Mouse (Mus musculus): Measurements from ENCODE around the gene Llgl2. TPM values are rescaled to one million over a fixed set of nuclear protein-coding genes. Genes with fewer than 3 reads are reported as not detected.

The Llgl2 gene
- polyA plus RNA-seq (2014; fragmentation: Nextera tagmentation; extraction: Ambion mirVana), result 4.9 and 7.5 TPM in 2 replicates

GRCm38 (mm10) chr11:115823774-115824740 is at the start of gene Llgl2:
Llgl2 (plus strand) TSS chr11:115824049.
- peak within 1 kb of the TSS; percentile 65 for H3K4me3 ChIP-seq (ENCODE audit: low read depth, low read length)
- WGBS, result under 1% methylated on average over 87 of the region's 87 CpGs
- H3K4me1 ChIP-seq (ENCODE audit: control insufficient read depth, insufficient read depth, low read length), result no peaks in the 10 kb centered on the region
- H3K9me3 ChIP-seq (replicated peaks; ENCODE audit: control insufficient read depth, low read length), result no peaks in the 10 kb centered on the region
- peak within 1 kb of the TSS; percentile 61 for H3K9ac ChIP-seq (replicated peaks; ENCODE audit: low read length)
- H3K36me3 ChIP-seq (replicated peaks; ENCODE audit: control insufficient read depth, insufficient read depth, low read depth, low read length), result peaks cover 6% of the 10 kb centered on the region; the same call in 1 of the 2 replicates
- peak; percentile 92 for DNase-seq (ENCODE audit: low spot score)
- H3K27ac ChIP-seq (replicated peaks; ENCODE audit: low read depth, low read length), result no peak within 1 kb of the TSS
- H3K4me2 ChIP-seq (ENCODE audit: low read depth, low read length), result peak within 1 kb of the TSS; percentile 96
- peak; percentile 93 for ATAC-seq (replicated peaks; ENCODE audit: insufficient number of reproducible peaks, low FRiP score, low TSS enrichment, low read depth)
- H3K27me3 ChIP-seq (ENCODE audit: control insufficient read depth, insufficient read depth, low read length), result peaks cover 13% of the 10 kb centered on the region

GRCm38 (mm10) chr11:115774653-115775052 is 49.2 kb upstream of the Llgl2 start:
- WGBS, result 54% methylated on average over 4 of the region's 4 CpGs
- Histone ChIP-seq H3K9me3 (replicated peaks; ENCODE audit: control insufficient read depth, low read length) (no peaks in the 10 kb centered on the region), H3K9ac (replicated peaks; ENCODE audit: low read length) (no peak overlapping the region), H3K4me1 (ENCODE audit: control insufficient read depth, insufficient read depth, low read length) (peaks cover 6% of the 10 kb centered on the region), H3K4me3 (ENCODE audit: low read depth, low read length) (no peak overlapping the region), H3K4me2 (ENCODE audit: low read depth, low read length) (no peak overlapping the region), H3K27me3 (ENCODE audit: control insufficient read depth, insufficient read depth, low read length) (no peaks in the 10 kb centered on the region), H3K27ac (replicated peaks; ENCODE audit: low read depth, low read length) (no peak overlapping the region), H3K36me3 (replicated peaks; ENCODE audit: control insufficient read depth, insufficient read depth, low read depth, low read length) (no peaks in the 10 kb centered on the region)
- DNase-seq (ENCODE audit: low spot score) (no peak), ATAC-seq (replicated peaks; ENCODE audit: insufficient number of reproducible peaks, low FRiP score, low TSS enrichment, low read depth) (no peak)

DNA sequence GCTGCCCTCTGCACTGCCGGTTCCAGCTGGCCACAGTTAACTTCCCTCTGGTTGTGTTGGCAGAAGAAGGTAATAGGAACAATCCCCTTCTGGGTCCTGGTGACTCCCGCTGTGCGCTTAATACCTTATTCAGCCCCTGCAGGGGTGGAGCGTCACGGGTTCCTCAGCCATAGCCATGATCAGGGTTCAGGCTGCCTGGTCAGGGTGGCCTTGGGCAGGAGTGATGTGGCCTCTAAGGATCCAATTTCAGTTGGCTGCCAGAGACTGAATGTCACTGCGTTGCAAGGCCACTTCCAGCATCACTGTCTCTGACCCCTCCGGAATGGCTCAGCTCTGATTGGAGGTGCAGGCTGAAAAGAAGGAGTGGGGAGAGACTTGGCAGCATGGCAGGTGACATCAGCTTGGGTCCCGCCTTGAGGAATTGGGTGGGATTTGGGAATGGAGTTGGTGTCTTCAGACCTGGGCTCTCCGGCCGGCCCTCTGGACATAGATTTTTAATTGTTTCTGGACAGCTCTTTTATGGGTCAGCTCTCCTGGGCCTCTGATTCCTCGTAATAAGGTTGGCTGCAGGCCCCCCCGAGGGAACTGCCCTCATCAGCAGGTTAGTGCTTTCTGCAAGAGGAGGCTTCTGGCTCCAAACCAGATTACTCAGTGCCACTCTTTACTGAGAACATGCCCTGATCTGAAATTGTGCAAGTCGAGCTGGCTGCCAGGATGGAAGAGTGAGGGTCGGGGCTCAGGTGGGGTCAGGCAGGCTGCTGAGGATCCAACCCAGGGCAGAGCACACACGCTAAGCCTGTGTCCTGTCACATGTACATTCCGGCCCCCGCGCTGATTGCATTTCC is 47.8 kb upstream of the Llgl2 start:
- Histone ChIP-seq H3K9ac (replicated peaks; ENCODE audit: low read length) (no peak overlapping the region), H3K27me3 (ENCODE audit: control insufficient read depth, insufficient read depth, low read length) (no peaks in the 10 kb centered on the region), H3K36me3 (replicated peaks; ENCODE audit: control insufficient read depth, insufficient read depth, low read depth, low read length) (no peaks in the 10 kb centered on the region), H3K27ac (replicated peaks; ENCODE audit: low read depth, low read length) (no peak overlapping the region), H3K4me2 (ENCODE audit: low read depth, low read length) (no peak overlapping the region), H3K4me3 (ENCODE audit: low read depth, low read length) (no peak overlapping the region), H3K4me1 (ENCODE audit: control insufficient read depth, insufficient read depth, low read length) (peaks cover 10% of the 10 kb centered on the region), H3K9me3 (replicated peaks; ENCODE audit: control insufficient read depth, low read length) (no peaks in the 10 kb centered on the region)
- WGBS, result 36% methylated on average over 18 of the region's 18 CpGs
- ATAC-seq (replicated peaks; ENCODE audit: insufficient number of reproducible peaks, low FRiP score, low TSS enrichment, low read depth) (no peak), DNase-seq (ENCODE audit: low spot score) (no peak)

GRCm38 (mm10) chr11:115776954-115777353 is 46.9 kb upstream of the Llgl2 start:
- no peak for ATAC-seq (replicated peaks; ENCODE audit: insufficient number of reproducible peaks, low FRiP score, low TSS enrichment, low read depth)
- Histone ChIP-seq H3K27ac (replicated peaks; ENCODE audit: low read depth, low read length) (0 out of 2 replicates have a peak overlapping the region, but pooled peaks have one; percentile 41), H3K36me3 (replicated peaks; ENCODE audit: control insufficient read depth, insufficient read depth, low read depth, low read length) (no peaks in the 10 kb centered on the region), H3K4me1 (ENCODE audit: control insufficient read depth, insufficient read depth, low read length) (peaks cover 10% of the 10 kb centered on the region), H3K4me3 (ENCODE audit: low read depth, low read length) (no peak overlapping the region), H3K9me3 (replicated peaks; ENCODE audit: control insufficient read depth, low read length) (no peaks in the 10 kb centered on the region), H3K9ac (replicated peaks; ENCODE audit: low read length) (no peak overlapping the region), H3K4me2 (ENCODE audit: low read depth, low read length) (no peak overlapping the region), H3K27me3 (ENCODE audit: control insufficient read depth, insufficient read depth, low read length) (no peaks in the 10 kb centered on the region)
- no peak for DNase-seq (ENCODE audit: low spot score)
- 55% methylated on average over 9 of the region's 9 CpGs for WGBS

GRCm38 (mm10) chr11:115777487-115778335 is 46.1 kb upstream of the Llgl2 start:
- no peak for ATAC-seq (replicated peaks; ENCODE audit: insufficient number of reproducible peaks, low FRiP score, low TSS enrichment, low read depth)
- Histone ChIP-seq H3K4me3 (ENCODE audit: low read depth, low read length) (no peak overlapping the region), H3K27me3 (ENCODE audit: control insufficient read depth, insufficient read depth, low read length) (no peaks in the 10 kb centered on the region), H3K27ac (replicated peaks; ENCODE audit: low read depth, low read length) (0 out of 2 replicates have a peak overlapping the region, but pooled peaks have one; percentile 41), H3K36me3 (replicated peaks; ENCODE audit: control insufficient read depth, insufficient read depth, low read depth, low read length) (no peaks in the 10 kb centered on the region), H3K4me1 (ENCODE audit: control insufficient read depth, insufficient read depth, low read length) (peaks cover 10% of the 10 kb centered on the region), H3K9ac (replicated peaks; ENCODE audit: low read length) (no peak overlapping the region), H3K4me2 (ENCODE audit: low read depth, low read length) (no peak overlapping the region), H3K9me3 (replicated peaks; ENCODE audit: control insufficient read depth, low read length) (no peaks in the 10 kb centered on the region)
- 79% methylated on average over 17 of the region's 17 CpGs for WGBS
- DNase-seq (ENCODE audit: low spot score), result no peak

DNA sequence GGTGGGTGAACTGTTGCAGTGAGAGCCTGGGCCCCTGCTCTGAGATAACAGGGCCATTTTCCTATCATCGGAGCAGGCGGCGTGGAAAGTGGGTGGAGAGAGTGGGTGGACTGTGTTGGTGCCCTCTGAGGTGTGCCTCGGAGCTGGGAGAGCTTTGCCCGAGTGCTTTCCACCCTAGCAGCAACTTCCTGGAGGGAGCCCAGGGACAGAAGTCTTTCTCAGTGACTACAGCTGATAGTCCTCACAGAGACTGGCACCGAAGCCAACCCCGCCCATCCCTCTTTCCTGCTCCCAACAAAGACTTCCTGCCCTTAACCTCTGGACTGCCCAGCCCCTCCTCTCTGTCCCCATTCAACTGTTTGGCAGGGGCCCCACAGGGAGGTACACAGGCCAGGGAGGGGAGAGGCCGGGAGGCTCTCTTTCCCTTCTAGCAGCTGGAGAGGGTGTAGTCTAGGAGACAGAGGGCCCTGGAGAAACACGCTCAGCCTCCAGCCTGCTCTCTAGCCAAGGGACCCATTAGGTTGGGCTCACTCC is 44.7 kb upstream of the Llgl2 start:
- Histone ChIP-seq H3K27me3 (ENCODE audit: control insufficient read depth, insufficient read depth, low read length) (no peaks in the 10 kb centered on the region), H3K36me3 (replicated peaks; ENCODE audit: control insufficient read depth, insufficient read depth, low read depth, low read length) (no peaks in the 10 kb centered on the region), H3K4me2 (ENCODE audit: low read depth, low read length) (no peak overlapping the region), H3K4me3 (ENCODE audit: low read depth, low read length) (no peak overlapping the region), H3K27ac (replicated peaks; ENCODE audit: low read depth, low read length) (peak overlapping the region; percentile 43; the same call in 1 of the 2 replicates), H3K9me3 (replicated peaks; ENCODE audit: control insufficient read depth, low read length) (no peaks in the 10 kb centered on the region), H3K9ac (replicated peaks; ENCODE audit: low read length) (peak overlapping the region; percentile 14; the same call in 1 of the 2 replicates), H3K4me1 (ENCODE audit: control insufficient read depth, insufficient read depth, low read length) (peaks cover 10% of the 10 kb centered on the region)
- 11% methylated on average over 9 of the region's 9 CpGs for WGBS
- DNase-seq (ENCODE audit: low spot score) (peak; percentile 38), ATAC-seq (replicated peaks; ENCODE audit: insufficient number of reproducible peaks, low FRiP score, low TSS enrichment, low read depth) (peak; percentile 77)

Data from embryonic facial prominence, embryonic 11.5 days (tissue).